Mouse (Mus musculus) CH12.LX (cell line): ENCODE measurements around the gene Slc23a2. TPM values are rescaled to one million over a fixed set of nuclear protein-coding genes. Genes with fewer than 3 reads are reported as not detected.

Experiments used
- DNase-seq: peaks from one replicate; pipeline ENCODE4 v3.0.0-alpha.2; 2013; ENCODE audit errors: extremely low read depth
- H3K27ac ChIP-seq: 2 replicates; pipeline ENCODE4 v1.5.1; 2012; ENCODE audit warnings: low read depth, mild to moderate bottlenecking, control low read depth, moderate library complexity; ENCODE audit not compliant: insufficient read depth
- H3K27me3 ChIP-seq: replicated peaks from 2 replicates; pipeline ENCODE3; 2012; ENCODE audit warnings: inconsistent platforms
- H3K36me3 ChIP-seq, 2 experiments: replicated peaks in 1 of 2; 2 replicates each; pipeline versions ENCODE3 to v1.6.1; 2012; ENCODE audit warnings: inconsistent platforms in 1 of 2, low read length in 1 of 2, mild to moderate bottlenecking in 1 of 2, mixed read lengths in 1 of 2, moderate library complexity in 1 of 2; ENCODE audit not compliant: control insufficient read depth in 1 of 2, insufficient read depth in 1 of 2
- H3K4me1 ChIP-seq, 2 experiments: 2 replicates each; pipeline ENCODE4 v1.6.1; 2012; ENCODE audit warnings: inconsistent platforms in 1 of 2, moderate library complexity in 1 of 2; ENCODE audit not compliant: insufficient read depth in 2 of 2, control insufficient read depth in 1 of 2
- H3K4me2 ChIP-seq: 2 replicates; pipeline ENCODE4 v1.6.1; 2012; ENCODE audit warnings: low read depth, mild to moderate bottlenecking, control low read depth; ENCODE audit not compliant: poor library complexity, insufficient read depth, severe bottlenecking
- H3K4me3 ChIP-seq, 3 experiments: fragments of 150-350 bp in 1 of 3; sonication (generic) in 1 of 3; replicated peaks in 1 of 3; 2 replicates each; pipeline versions ENCODE3 to v1.5.1; 2011 to 2012; ENCODE audit warnings: low read depth in 2 of 3, low read length in 2 of 3, mild to moderate bottlenecking in 2 of 3, moderate library complexity in 2 of 3, control low read depth in 1 of 3, improper control_type of control experiment in 1 of 3, inconsistent platforms in 1 of 3, mixed read lengths in 1 of 3; ENCODE audit not compliant: poor library complexity in 1 of 3
- H3K79me2 ChIP-seq: replicated peaks from 2 replicates; pipeline ENCODE4 v1.6.1; 2012; ENCODE audit warnings: mild to moderate bottlenecking, moderate library complexity; ENCODE audit not compliant: control insufficient read depth, poor library complexity, insufficient read depth, severe bottlenecking; ENCODE audit errors: extremely low read depth
- H3K9ac ChIP-seq: 2 replicates; pipeline ENCODE4 v1.6.1; 2012; ENCODE audit warnings: low read depth, mild to moderate bottlenecking, control low read depth, moderate library complexity; ENCODE audit not compliant: insufficient read depth
- H3K9me3 ChIP-seq: replicated peaks from 2 replicates; pipeline ENCODE3; 2012; ENCODE audit warnings: low read length, inconsistent platforms, mixed read lengths
- BHLHE40 ChIP-seq: IDR thresholded peaks from 2 replicates; pipeline ENCODE4 v1.6.1; 2011; ENCODE audit warnings: mild to moderate bottlenecking, low read depth, low read length, improper control_type of control experiment
- CHD1 ChIP-seq: IDR thresholded peaks from 2 replicates; pipeline ENCODE4 v1.6.1; 2012; ENCODE audit warnings: low read depth, low read length, improper control_type of control experiment, inconsistent platforms
- CTCF ChIP-seq, 2 experiments: IDR thresholded peaks in 1 of 2; conservative IDR thresholded peaks in 1 of 2; 2 replicates each; pipeline ENCODE4 v1.5.1; 2011 to 2012; ENCODE audit warnings: low read depth in 2 of 2, low read length in 2 of 2, improper control_type of control experiment in 1 of 2, inconsistent platforms in 1 of 2, mild to moderate bottlenecking in 1 of 2, moderate library complexity in 1 of 2
- E2F4 ChIP-seq: IDR thresholded peaks from 2 replicates; pipeline ENCODE4 v1.6.1; 2011; ENCODE audit warnings: low read depth, low read length, improper control_type of control experiment; ENCODE audit not compliant: insufficient replicate concordance
- ELF1 ChIP-seq: IDR thresholded peaks from 2 replicates; pipeline ENCODE4 v1.6.1; 2014; ENCODE audit warnings: low read depth, mild to moderate bottlenecking, inconsistent platforms, low read length, improper control_type of control experiment
- ETS1 ChIP-seq: conservative IDR thresholded peaks from 2 replicates; pipeline ENCODE4 v1.6.1; 2012; ENCODE audit warnings: low read depth, mild to moderate bottlenecking, inconsistent platforms, low read length, improper control_type of control experiment, moderate library complexity
- IRF4 ChIP-seq: IDR thresholded peaks from 2 replicates; pipeline ENCODE4 v1.6.1; 2014; ENCODE audit warnings: low read depth, mild to moderate bottlenecking, inconsistent platforms, low read length, improper control_type of control experiment
- JUND ChIP-seq: conservative IDR thresholded peaks from 2 replicates; pipeline ENCODE4 v1.6.1; 2011; ENCODE audit warnings: low read depth, low read length, improper control_type of control experiment
- MAFK ChIP-seq: IDR thresholded peaks from 2 replicates; pipeline ENCODE4 v1.6.1; 2011; ENCODE audit warnings: low read length, improper control_type of control experiment; ENCODE audit not compliant: insufficient replicate concordance
- MAX ChIP-seq: IDR thresholded peaks from 2 replicates; pipeline ENCODE4 v1.6.1; 2011; ENCODE audit warnings: low read length, improper control_type of control experiment
- MEF2A ChIP-seq: IDR thresholded peaks from 2 replicates; pipeline ENCODE4 v1.6.1; 2014; ENCODE audit warnings: low read depth, mild to moderate bottlenecking, inconsistent platforms, low read length, improper control_type of control experiment, borderline replicate concordance
- MYC ChIP-seq: IDR thresholded peaks from 2 replicates; pipeline ENCODE4 v1.6.1; 2011; ENCODE audit warnings: low read depth, mild to moderate bottlenecking, improper control_type of control experiment, low read length
- NELFE ChIP-seq: IDR thresholded peaks from 2 replicates; pipeline ENCODE4 v1.6.1; 2011; ENCODE audit warnings: low read depth, low read length, improper control_type of control experiment
- NRF1 ChIP-seq: IDR thresholded peaks from 2 replicates; pipeline ENCODE4 v1.6.1; 2014; ENCODE audit warnings: low read depth, mild to moderate bottlenecking, inconsistent platforms, low read length, improper control_type of control experiment, moderate library complexity
- PAX5 ChIP-seq: IDR thresholded peaks from 2 replicates; pipeline ENCODE4 v1.6.1; 2012; ENCODE audit warnings: low read length, inconsistent platforms, mixed read lengths
- POLR2A ChIP-seq: IDR thresholded peaks from 2 replicates; pipeline ENCODE4 v1.6.1; 2011; ENCODE audit warnings: low read depth, mild to moderate bottlenecking, improper control_type of control experiment, low read length
- POLR2AphosphoS2 ChIP-seq: IDR thresholded peaks from 2 replicates; pipeline ENCODE4 v1.6.1; 2011; ENCODE audit warnings: low read depth, low read length, improper control_type of control experiment
- RAD21 ChIP-seq: IDR thresholded peaks from 2 replicates; pipeline ENCODE4 v1.6.1; 2011; ENCODE audit warnings: low read depth, mild to moderate bottlenecking, low read length, improper control_type of control experiment, moderate library complexity
- RCOR1 ChIP-seq: conservative IDR thresholded peaks from 2 replicates; pipeline ENCODE4 v1.6.1; 2012; ENCODE audit warnings: low read depth, mild to moderate bottlenecking, inconsistent platforms, low read length, improper control_type of control experiment
- SIN3A ChIP-seq: IDR thresholded peaks from 2 replicates; pipeline ENCODE4 v1.6.1; 2012; ENCODE audit warnings: low read length, improper control_type of control experiment, inconsistent platforms
- SMC3 ChIP-seq: IDR thresholded peaks from 2 replicates; pipeline ENCODE4 v1.6.1; 2011; ENCODE audit warnings: low read depth, low read length, improper control_type of control experiment
- TBP ChIP-seq: conservative IDR thresholded peaks from 2 replicates; pipeline ENCODE4 v1.6.1; 2011; ENCODE audit warnings: low read depth, low read length, improper control_type of control experiment
- TCF12 ChIP-seq: IDR thresholded peaks from 2 replicates; pipeline ENCODE4 v1.6.1; 2014; ENCODE audit warnings: low read depth, mild to moderate bottlenecking, inconsistent platforms, low read length, improper control_type of control experiment
- ZC3H11A ChIP-seq: IDR thresholded peaks from 2 replicates; pipeline ENCODE4 v1.6.1; 2012; ENCODE audit warnings: low read depth, mild to moderate bottlenecking, inconsistent platforms, low read length, improper control_type of control experiment
- ZKSCAN1 ChIP-seq: IDR thresholded peaks from 2 replicates; pipeline ENCODE4 v1.6.1; 2012; ENCODE audit warnings: low read depth, inconsistent platforms, low read length, improper control_type of control experiment, borderline replicate concordance
- dilution Hi-C: fragments of 300-500 bp; cut with MboI; formaldehyde crosslinking; loops from 2 replicates; pipeline ENCODE4 v1.14.3; 2020; ENCODE audit warnings: low sequenced_read_pairs; ENCODE audit not compliant: extremely low pct_unique_long_range_greater_than_20kb, extremely low pct_ligation_motif_present
- in situ Hi-C: fragments of 300-500 bp; cut with MboI; formaldehyde crosslinking; loops from 3 replicates; pipeline ENCODE4 v1.14.3; 2019; ENCODE audit warnings: low sequenced_read_pairs, low pct_ligation_motif_present, low pct_unique_long_range_greater_than_20kb, mixed read lengths
- polyA plus RNA-seq: library from polyadenylated mRNA; unstranded; fragments of >175 nt; gene quantifications from 2 replicates; pipeline ENCODE4 v1.2.1, GENCODE M21; 2012; ENCODE audit warnings: low read depth; ENCODE audit not compliant: insufficient read length
- total RNA-seq, 2 experiments: library from RNA; depleted of rRNA; stranded (reverse); fragments of 300-350 nt in 1 of 2; fragments of >200 nt in 1 of 2; gene quantifications; 2 replicates each; pipeline ENCODE4 v1.2.3; 2012 to 2014

The Slc23a2 gene
- total and polyA plus RNA-seq, 3 experiments = 10.6 to 21.7 (median 13.4) TPM

DNA sequence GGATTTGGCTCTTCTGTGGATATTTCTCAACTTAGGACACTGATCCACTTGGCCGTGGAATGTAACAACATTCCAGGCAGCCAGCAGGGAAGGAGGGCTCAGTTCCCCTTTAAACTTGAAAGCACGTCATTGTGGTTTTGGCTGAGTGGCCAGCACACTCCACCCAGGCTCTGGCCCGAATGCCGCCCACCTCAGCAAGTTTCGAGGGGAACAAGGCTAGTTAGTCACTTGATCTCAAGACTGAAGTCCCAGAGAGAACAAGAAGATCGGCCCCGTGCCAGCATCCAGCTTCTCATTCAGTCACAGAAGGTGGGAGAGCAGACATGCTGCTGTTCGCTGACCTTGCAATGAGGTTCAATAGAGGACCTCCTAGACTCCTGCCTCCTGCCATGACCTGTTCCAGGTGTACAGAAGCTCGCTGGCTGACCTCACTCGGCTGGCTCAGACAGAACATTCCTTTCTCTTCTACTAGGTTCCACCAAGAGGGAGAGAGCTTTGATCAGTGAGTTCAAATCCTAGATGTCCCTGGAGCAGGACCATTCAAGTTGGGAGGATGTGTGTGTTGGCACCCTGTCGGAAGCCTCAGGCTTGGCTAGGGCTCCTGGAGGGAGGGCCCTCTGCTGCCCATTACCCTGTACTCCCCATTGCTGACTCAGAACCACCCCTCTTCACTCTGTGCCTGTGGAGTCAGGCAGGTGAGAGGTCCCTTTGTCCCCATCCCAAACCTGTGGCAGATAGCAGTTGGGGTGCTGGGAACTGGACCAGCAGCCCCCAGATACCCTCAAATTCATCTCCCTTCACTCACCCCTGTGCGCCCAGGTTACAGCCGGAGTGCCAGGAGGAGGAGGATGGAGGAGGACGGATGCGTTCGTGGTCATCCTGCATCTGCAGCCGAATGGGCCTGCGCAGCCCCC is 138.1 kb downstream of the Slc23a2 start (continued):
- peak; percentile 34; the same call in 1 of the 2 replicates for TF ChIP-seq TCF12
- TF ChIP-seq RAD21 = no peak
- no peak for TF ChIP-seq CTCF (conservative IDR thresholded peaks at IDR 0.05 in 1 of 2, IDR thresholded peaks at IDR 0.05 in 1 of 2; ENCODE audit: low read depth in 2 of 2, low read length in 2 of 2)
- TF ChIP-seq CHD1 = no peak
- TF ChIP-seq SMC3 = no peak
- peak; percentile 58; the same call in 1 of the 2 replicates for TF ChIP-seq SIN3A
- TF ChIP-seq NRF1 = no peak
- TF ChIP-seq NELFE = no peak
- no peak for TF ChIP-seq MEF2A
- peak; percentile 45; the same call in 1 of the 2 replicates for TF ChIP-seq MAFK
- no peak for TF ChIP-seq JUND
- no peak for TF ChIP-seq TBP
- peak; percentile 21; the same call in 1 of the 2 replicates for TF ChIP-seq MAX

DNA sequence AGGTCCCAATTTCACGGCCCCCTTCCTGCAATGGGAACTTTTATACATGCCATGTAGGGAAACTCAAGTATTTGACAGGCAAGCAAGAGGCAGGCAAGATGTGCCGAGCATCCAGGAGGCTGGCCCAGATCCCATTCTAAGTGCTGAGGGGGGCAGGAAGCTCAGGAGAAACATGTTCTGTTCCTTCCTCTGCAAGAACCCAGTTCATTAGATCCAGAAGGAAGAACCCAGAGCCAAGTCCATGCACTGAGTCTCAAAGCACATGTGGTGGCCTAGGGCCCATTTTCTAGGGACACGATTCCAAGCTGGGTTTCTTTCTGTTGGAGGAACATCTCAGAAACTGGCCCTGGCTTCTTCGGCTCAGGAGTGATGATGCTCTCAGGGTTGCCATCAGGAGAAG is 139.5 kb downstream of the Slc23a2 start:
- dilution Hi-C loops = no loop called here
- Histone ChIP-seq H3K27me3 (no peaks in the 10 kb centered on the region), H3K79me2 (no peaks in the 10 kb centered on the region), H3K9ac (peak overlapping the region; percentile 35), H3K27ac (peak overlapping the region; percentile 97), H3K4me2 (peak overlapping the region; percentile 34; the same call in 1 of the 2 replicates), H3K4me1 (peaks cover 38 to 73% of the 10 kb centered on the region in 2 experiments), H3K4me3 (no peak overlapping the region), H3K36me3 (peaks cover 65 to 85% of the 10 kb centered on the region in 2 experiments), H3K9me3 (no peaks in the 10 kb centered on the region)
- no peak for TF ChIP-seq ZC3H11A
- TF ChIP-seq POLR2A = no peak
- no peak for TF ChIP-seq RCOR1
- TF ChIP-seq BHLHE40 = no peak
- TF ChIP-seq E2F4 = no peak
- no peak for TF ChIP-seq SMC3
- no peak for TF ChIP-seq TCF12
- TF ChIP-seq POLR2AphosphoS2 = no peak
- no peak for TF ChIP-seq IRF4
- TF ChIP-seq MYC = no peak
- TF ChIP-seq CTCF (conservative IDR thresholded peaks at IDR 0.05 in 1 of 2, IDR thresholded peaks at IDR 0.05 in 1 of 2; ENCODE audit: low read depth in 2 of 2, low read length in 2 of 2) = no peak
- no peak for TF ChIP-seq ZKSCAN1
- TF ChIP-seq PAX5 = no peak
- TF ChIP-seq ELF1 = no peak
- TF ChIP-seq ETS1 = no peak
- TF ChIP-seq CHD1 = no peak
- TF ChIP-seq NRF1 = no peak
- no peak for TF ChIP-seq NELFE
- in situ Hi-C loops = loop anchor here (10.0 kb wide), 1 partner anchor 109 kb away; no protein-coding TSS in a partner anchor
- DNase-seq = no peak
